Mouse (Mus musculus) neural tube, postnatal 0 days (tissue): ENCODE results near the gene Anxa6. TPM values are rescaled to one million over a fixed set of nuclear protein-coding genes. Genes with fewer than 3 reads are reported as not detected.

Experiments
- polyA plus RNA-seq: library from polyadenylated mRNA; unstranded; fragments of >200 nt; fragmentation: Nextera tagmentation; extraction: Ambion mirVana; gene quantifications from 2 replicates; pipeline ENCODE4 v1.2.1, GENCODE M21; 2015

The Anxa6 gene
- 108 and 111 TPM in 2 replicates for polyA plus RNA-seq

DNA sequence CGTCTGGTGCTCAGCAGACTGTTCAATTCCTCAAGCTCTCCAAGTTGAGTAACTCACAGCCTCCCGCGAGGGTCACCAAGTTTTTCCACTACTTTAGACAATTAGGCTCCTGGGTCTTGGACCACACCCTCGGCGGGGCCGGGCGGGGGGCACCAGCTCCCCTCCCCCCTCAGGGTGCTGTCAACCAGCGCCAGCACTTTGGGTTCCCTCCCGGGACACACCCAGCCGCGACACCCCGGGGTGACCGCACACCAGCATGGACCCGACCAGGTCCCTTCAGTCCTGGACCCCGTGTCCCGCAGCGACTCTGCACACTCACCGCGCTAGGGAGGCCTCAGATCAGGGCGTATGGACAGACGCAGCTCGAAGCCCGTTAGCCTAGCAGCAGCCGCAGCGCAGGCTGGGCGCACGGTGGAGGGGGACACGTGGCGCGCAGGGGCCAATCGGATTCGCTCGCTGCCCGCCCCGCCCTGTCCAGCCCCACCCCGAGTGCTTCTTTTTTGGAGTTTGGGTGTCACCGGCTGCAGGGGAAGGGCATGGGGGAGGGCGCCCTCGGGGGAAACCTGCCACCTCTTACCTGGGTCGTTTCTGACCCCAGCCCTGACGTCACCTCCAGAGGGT, at the start of gene Anxa6:
TSS of gene Anxa6 (minus strand) at position 406 of the 621 bp plus-strand sequence.

DNA sequence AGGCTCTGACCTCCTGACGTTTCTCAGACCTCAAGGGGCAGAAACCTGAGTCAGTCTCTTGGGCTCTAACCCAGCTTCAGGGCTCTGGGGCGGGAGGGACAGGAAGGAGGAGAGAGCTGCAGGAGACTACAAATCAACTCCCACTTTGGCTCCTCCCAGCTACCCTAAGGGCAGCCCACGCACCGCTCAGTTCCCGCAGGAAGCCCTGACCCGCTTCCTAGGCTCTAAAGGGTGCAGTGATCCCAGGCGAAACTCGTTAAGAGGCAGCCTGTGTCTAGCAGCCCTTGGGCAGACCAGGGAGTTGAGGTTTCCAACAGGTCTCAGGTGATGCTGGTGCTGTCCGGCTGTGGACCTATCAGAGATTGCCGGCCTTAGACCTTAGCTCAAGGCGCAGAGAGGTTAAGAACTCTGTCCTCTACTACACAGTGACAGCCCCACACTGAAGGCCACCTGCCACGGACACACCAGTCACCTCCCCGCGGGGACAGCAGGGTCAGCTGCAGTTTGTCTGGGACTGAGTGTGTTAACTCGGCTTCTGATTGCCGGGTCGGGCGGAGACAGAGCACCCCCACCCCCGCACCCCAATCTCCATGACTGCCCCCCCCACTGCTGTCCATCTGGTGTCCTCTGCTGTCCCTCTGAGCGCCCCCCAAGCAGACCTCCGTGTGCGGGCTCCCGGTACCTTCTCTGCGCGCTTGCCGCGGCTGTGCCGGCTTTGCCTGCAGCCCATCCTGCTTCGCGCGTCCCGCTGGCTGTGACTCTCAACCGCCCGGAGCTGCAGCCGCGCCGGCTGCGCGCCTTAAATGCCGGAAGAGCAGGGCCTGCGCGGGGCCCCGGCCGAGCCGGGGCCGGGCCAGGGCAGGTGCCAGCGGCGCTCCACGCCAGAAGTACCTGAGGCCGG, 44.3 kb upstream of the Anxa6 start, which contains the start of gene Ccdc69:
TSS of gene Ccdc69 (minus strand) at position 801 of the 901 bp plus-strand sequence.

DNA sequence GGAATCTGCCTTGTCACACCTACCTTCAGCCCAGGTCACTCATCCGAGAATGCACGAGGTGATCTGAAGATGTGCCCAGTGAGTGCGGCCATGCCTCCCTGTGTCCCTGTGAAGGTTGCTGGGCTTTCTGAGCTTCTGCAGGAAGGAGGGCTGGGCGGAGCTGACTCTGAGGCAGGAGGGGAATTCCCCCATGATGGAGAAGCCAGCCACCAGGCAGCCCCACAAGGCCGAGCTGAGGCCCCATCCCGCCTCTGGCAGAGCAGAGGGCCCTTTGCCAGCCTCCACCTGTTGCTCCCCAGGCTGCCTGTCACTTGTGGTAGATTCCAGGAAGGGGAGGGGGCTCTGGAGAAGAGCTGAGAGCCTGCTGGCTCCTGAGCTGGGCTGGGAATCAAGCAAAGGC, 70.4 kb downstream of the Anxa6 start, which contains the start of gene Tnip1:
TSS of gene Tnip1 (minus strand) at position 108 of the 400 bp plus-strand sequence.

Other genes starting within 250 kb of the Anxa6 start
- 117 and 124 TPM in 2 replicates for gene Cdc42se2, start 245.8 kb downstream of the Anxa6 start, polyA plus RNA-seq
- 7.5 and 10.5 TPM in 2 replicates for gene Lyrm7, start 172.5 kb downstream of the Anxa6 start, polyA plus RNA-seq
- 1,024 and 1,220 TPM in 2 replicates for gene Hint1, start 167.1 kb downstream of the Anxa6 start, polyA plus RNA-seq
- 67.6 and 71.4 TPM in 2 replicates for gene Gpx3, start 131.0 kb downstream of the Anxa6 start, polyA plus RNA-seq
- 17.5 and 17.6 TPM in 2 replicates for gene Tnip1, start 70.5 kb downstream of the Anxa6 start, polyA plus RNA-seq
- 0.48 and 0.81 TPM in 2 replicates for gene Ccdc69, start 44.7 kb upstream of the Anxa6 start, polyA plus RNA-seq
- 71.2 and 74.1 TPM in 2 replicates for gene Gm2a, start 64.7 kb upstream of the Anxa6 start, polyA plus RNA-seq
- not detected in 2 replicates for gene Slc36a3, start 118.3 kb upstream of the Anxa6 start, polyA plus RNA-seq
- gene Slc36a2, start 151.6 kb upstream of the Anxa6 start, polyA plus RNA-seq = 1.2 and 1.7 TPM in 2 replicates
- gene Slc36a1, start 170.9 kb upstream of the Anxa6 start, polyA plus RNA-seq = 3.8 and 4.2 TPM in 2 replicates